Mouse (Mus musculus) kidney, adult 9 months (tissue): Measurements from ENCODE around the gene Orc1.

Experiments used
- DNase-seq: peaks from one replicate; pipeline ENCODE4 v3.0.0; 2022

Orc1 gene

DNA sequence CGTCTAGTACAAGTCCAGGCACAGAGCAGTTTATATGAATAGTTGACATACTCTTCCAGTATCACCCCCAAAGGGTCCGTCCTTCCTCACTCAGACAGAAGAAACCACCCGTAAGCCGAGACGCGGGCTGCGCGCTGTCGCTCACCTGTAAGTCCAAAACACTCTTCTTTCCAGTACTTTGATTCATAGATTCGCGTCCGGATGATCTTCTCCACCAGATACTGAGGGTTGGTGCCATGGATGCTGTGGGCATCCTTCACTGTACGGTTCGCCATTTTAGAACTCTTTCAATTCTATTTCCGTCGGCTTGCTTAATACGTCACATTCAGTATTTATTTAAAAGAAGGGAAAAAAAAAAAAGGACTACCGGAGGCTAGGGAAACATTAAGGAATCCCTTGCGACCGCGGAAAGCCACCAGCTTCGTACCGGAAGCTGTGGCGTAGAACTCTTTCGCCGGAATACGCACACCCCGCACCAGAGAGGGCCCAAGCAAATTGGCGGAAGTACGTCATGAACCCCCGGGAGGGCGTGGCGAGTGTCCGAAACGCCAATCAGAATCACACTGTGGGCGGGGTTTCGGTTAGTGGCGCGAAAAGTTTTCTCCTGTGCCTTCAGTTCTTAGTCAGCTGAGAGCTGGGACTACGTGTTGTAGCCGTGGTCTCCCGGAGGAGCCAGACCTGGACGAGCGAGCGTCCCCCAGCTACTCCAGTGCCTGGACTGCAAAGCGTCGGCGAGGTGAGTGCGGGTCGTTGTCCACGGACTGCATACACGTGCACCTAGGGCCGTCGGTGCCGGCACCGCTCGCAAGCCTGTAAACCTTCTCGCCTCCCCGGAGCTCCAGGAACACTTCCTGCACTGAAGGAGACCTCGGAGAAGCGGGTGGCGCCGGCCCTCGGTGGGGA, at the start of gene Orc1, which contains the start of gene Prpf38a:
TSS of gene Orc1 (plus strand) at position 584 of the 903 bp plus-strand sequence.
TSS of gene Prpf38a (minus strand) at position 497 of the 903 bp plus-strand sequence.
- peak; percentile 98 for DNase-seq

DNA sequence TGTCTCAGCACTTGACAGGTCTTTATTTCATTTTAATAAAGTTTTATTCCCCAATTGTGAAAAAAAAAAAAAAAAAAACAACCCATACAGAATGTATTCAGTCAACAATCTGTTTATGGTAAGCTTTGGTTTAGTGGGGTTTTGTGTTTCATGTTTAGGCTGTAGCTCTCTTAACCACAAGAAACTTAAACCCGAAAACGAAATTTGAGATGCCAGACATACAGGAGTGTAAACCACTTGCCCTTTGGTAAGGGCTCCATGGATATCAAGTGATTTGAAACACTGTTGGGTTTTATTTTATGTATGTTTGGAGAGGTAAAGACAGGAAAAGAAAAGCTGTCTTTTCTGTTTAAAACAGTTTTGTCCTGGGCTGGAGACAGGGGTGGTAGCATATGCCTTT, 39.5 kb upstream of the Orc1 start:
- no peak for DNase-seq

DNA sequence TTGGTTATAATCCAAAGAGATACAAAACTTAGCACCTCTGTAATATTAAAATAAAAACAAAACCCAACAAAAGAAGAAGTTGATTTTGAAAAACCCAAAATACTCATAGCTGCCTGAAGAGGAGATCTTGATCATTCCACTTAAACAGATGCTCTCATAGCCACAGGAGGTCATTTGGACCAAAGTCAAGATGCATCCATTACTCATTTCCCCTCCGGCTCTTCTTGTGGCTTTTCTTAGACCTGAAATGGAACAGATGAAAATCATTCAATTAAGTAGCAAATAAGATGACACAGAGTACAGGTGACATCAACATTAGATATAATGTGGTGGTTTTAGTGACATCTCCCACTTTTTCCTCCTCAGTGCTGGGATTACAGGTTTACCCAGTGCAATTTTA, 14.2 kb upstream of the Orc1 start:
- DNase-seq: no peak

DNA sequence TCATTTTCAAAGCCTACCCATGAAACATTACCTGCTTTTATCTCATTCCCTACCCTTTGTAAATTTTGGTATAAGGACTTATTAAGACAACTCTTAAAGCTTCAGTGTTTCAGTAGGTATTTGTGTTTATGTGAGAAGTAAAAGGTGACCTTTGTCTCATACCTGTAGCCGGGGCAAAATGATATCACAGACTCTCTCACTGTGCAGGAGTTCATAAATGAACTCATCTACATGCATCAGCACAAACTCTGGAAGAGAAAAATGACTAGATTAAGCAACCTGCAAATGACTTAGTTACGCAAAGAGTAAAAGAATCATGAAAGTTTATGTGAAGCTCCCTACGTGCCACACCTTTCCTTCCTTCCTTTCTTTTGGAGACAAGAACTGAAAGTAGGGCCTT, 6.6 kb upstream of the Orc1 start:
- DNase-seq: no peak

DNA sequence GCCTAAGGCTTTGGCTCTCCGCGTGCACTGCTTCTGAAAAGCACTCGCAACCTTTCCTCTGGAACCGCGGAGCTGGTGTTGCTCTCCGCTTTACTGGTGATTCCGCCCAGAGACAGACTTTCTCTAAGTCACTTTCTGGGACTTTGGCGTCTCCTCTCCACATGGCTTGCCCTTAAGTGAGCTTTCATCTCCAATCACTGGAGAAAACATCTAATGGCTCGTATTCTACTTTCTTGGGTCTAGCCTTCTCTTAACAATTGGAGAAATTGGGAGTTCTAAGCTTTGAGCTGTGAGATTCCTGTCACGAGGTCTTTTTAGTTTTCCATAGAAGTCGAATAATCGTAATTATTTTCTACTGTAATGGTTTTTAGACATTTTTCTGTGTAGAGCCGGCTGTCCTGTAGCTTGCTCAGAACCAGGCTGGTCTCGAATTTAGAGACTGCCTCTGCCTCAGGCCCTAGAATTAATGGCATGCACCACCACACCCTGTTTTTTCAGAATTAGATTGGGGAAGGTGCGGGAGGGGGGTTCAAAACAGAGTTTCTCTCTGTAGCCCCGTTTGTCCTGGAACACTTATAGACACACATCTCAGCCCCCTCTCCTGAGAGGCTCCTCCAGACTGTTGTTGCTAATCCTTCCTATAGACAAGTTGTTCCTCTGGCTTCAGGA, 654 bp downstream of the Orc1 start:
- peak; percentile 4 for DNase-seq

DNA sequence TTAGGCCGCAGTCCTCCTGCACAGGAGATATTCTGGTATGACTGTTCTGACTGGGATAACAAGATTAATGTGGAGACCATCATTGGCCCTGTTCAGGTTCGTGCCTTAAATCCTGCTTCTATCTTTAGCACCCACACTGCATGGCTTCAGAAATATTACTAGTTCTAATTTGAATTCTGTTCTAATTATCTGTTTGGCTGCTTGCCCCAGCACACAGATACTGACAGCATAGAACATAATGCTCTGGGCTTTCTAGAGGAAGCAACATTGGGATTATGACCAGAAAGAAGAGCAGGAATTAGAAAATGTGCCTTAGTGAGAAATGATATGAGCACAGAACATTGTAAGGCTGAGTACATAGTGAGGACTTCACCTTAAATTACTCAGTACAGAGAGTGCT, 14.2 kb downstream of the Orc1 start:
- DNase-seq: no peak

DNA sequence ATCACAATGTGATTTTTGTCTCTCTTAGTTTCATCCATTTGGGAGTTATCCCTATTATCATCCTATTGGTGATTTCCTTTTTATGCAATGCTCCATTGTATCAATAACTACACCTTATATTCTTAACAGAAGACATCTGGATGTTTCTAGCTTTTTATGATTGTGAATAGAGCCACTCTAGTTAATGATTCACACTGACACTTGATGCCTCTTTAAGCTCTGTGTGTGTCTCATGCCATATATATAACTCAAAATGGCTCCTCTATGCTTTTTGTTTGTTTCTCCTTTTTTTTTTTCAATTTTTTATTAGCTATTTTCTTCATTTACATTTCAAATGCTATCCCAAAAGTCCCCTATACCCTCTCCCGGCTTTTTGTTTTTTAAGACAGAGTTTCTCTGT, 16.6 kb downstream of the Orc1 start:
- no peak for DNase-seq

DNA sequence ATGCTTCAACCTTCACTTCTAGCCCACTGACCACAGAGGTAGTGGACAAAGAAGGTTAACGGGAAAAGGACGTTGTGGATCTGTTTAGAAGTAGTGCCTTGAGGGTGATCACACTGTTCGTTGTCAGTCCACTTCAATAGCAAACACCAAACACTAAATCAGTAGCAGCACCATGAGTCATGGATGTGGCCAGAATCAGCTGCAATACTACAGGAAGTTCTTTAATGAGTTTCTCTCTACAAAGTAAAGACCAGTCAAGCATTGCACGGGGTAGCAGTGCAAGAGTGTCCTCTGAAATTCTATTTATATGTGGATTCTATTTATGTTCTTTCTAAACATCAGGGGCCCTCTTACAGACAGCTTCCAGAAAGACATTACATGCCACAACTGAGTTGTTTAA, 19.1 kb downstream of the Orc1 start:
- DNase-seq: no peak

DNA sequence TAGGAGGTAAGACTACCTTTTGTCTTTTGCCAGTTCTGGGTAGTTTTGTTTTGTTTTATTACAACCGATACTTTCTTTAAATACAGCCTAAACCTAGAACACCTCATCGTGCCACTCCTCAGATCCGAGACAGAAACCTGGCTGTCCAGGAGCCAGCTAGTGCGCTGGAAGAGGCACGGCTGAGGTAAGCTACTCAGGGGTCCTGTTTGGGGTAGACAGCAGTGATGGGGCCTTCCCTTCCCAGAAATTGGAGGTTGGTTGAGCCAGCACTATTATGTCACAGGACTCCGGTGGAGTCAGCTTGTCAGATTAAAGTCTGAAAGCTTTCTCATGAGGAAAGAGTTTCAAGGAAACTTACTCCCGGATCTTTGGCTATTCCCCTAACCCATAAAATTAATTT, 22.6 kb downstream of the Orc1 start:
- no peak for DNase-seq

DNA sequence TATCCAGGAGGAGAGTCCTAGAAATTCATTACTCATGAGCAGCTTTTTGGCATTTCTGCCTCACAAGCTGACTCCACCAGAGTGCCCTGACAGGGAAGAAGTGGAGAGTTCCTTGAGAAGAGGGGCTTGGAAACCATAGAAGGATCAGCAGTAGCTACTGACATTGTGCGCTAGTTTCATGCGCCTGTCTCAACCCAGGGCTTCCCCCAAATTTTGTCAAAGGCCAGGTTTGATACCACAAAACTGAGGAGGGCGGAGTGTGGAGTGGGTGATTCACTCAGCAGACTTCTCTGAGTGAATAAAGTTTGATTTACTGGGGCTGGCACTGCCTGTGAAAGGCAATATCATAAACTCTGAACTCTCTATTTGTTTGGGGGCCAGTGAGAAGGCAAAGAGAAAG, 29.4 kb downstream of the Orc1 start:
- DNase-seq: no peak

DNA sequence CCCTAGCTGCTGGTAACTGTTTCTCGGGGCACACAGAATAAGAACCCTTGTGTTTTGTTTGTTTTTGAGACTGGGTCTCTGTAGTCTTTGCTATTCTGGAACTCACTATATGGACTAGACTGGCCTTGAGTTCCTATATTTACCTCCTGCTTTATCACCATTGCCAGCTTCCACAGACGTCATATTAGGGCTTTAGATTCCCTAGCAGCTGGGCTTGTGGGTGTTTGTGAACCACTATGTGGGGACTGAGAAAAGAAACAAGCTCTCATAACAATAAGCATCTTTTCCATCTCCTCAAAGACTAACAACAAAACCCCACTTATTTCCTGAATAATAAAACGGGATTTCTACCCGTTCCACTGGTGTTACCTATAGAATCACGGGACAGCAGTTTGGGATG, 31.7 kb downstream of the Orc1 start:
- DNase-seq: no peak

DNA sequence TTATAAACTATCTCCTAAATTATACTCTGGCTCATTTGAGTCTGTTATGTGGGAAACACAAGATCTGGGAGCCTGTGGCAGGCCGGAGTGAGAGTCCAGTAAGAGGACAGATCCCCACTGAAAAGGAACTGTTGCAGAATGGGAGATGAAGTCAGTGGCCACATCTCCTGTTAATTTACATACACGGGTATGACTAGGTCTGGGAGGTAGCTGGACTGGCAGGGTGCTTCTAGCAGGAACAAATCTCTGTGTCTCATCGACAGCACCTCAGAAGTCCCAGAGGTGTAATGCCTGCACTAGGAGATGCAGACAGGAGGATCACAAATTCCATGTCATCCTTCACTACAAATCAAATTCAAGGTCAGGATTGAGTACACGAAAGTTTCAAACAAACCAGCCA, 39.4 kb downstream of the Orc1 start:
- peak; percentile 14 for DNase-seq

DNA sequence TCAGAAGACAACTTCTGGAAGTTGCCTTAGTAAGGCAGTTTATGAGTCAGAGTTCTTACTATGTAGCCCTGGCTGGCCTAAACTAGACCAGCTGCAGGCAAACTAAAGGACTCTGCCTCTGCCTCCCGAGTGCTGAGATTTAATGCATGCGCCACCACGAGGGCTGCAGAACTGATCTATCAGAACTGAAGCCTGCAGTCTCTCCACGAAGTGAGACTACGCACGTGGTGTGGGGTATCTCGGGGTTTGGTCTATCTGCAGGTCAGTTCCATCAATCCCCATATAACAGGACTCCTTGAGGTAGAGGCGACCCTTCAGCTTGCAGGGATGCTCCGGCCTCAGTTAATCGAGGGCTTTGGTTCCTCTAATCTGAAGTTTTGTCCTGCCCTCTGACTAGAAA, 39.9 kb downstream of the Orc1 start:
- DNase-seq: no peak

DNA sequence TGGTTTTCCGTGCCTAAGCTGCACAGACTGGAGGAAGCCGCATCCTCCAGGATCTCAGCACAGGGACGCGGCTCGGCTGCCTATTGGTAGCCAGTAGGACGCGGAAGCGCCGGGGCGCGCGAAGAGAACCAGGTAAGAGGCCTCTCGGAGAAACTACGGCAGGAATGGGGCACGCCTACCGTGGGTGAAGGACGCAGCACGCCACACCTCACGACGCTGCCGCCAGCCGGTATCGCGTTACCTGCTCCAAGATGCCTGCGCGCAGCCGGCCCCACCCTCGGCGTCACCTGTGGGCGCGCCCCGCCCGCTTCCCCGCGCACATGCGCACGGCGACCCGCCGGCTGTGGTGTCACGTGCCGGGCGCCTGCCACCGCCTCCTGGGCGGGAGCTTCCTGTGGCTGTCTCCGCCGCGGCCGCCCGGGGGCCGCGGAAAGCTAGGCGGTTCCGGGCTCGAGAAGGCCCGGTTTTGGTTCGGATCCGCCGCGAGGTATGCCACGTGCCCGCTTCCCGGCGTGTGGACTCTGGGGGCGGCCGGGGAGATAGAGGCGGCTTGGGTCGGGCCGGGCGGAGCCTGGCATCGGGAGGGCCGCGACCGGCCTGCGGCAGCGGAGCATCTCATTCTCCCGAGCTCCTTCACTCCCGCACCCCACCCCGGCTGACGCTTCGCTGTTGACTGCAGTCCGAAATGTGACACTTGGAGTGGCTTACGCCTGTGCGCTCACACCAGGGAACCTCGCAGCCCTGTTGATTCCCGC, 40.5 kb downstream of the Orc1 start, which contains the start of gene Cc2d1b:
TSS of gene Cc2d1b (plus strand) at position 354 of the 755 bp plus-strand sequence.
- peak; percentile 95 for DNase-seq

DNA sequence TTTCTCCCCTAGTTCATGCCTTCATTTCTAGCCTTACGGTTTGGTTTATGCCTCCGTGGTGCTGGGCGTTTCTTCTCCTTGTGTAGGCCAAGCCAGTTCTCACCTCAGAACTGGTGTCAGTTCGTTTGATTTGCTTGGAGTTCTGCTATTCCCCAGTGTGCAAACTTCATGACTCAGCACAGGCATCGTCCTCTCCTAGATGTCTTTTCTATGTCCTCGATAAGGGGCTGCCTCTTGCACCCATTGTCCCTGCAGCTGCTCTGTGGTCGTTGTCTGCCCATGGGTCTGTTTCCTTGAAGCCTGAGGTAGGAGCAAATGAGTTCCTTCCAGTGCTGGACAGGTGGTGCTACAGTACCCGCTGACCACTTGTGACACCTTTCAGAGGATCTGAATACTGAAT, 41.3 kb downstream of the Orc1 start:
- DNase-seq: peak; percentile 11

DNA sequence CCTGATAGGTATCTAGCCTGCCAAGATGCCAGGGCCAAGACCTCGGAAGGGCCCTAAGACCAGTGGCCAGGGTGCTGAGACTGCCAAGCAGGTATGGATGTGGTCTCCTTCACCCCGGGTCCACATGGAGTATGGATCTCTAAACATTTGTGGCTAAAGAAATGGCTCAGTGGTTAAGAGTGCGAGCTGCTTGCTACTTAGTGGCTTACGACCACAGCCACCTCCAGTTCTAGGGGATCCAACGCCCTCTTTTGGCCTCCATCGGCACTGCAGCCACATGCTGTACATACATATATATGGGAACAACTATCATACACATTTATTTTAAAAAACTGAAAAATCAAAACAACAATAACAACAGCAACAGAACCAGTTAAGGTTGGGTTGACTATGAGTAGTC, 42.3 kb downstream of the Orc1 start:
- peak; percentile 22 for DNase-seq

DNA sequence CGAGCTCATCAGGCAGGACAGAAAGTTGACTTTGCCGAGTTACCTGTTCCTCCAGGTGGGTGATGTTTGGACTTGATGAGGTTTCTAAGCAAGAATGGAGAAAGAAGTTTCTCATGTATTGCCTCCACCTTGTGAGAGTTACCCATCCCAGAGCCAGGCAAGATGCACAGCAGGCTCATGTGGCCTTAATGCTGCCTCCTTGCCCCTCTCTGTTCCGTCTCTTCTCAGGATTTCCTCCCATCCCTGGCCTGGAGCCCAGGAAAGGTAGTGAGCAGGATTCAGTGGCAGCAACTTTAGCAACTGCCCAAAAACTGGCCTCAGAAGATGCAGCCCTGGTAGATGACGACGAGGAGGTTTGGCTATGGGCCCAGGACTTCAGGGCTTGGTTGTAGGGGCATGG, 47.8 kb downstream of the Orc1 start:
- no peak for DNase-seq

DNA sequence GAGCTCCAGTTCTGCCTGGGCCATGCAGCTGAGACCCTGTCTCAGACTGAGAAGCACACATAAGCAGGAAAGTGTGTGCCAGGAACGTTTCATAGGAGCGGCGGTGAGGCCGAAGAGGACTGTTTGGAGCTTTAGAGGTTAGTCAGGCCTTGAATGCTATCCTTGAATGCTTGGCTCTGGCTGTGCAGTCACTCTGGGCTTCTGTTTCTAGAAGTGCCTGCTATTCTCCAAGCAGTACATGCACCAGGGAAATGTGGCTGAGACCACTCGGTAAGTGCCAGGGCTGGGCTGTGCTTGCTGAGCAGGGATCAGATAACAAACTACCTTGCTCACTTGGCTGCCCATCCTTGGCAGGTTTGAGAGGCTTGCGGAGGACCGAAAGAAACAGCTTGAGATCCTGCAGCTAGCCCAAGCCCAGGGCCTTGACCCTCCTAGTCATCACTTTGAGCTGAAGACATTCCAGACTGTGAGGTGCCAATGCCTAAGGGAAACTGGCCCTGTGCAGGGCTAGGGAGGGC, 50.2 kb downstream of the Orc1 start:
- no peak for DNase-seq

DNA sequence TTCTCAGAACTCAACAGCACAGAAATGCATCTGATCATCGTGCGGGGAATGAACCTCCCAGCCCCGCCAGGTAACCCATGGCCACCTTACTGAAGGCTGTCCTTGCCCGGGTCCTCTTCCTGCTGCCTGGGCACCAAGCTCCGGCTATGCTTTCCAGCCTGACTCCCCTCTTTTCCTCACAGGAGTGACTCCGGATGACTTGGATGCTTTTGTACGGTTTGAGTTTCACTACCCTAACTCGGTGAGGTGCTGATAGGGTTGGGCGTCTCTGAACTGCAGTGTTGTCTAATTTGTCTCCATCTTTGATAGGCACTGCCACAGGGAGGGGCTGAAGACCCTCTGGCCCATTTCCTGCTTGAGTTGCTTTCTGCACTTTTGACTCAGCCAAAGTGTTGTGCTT, 50.9 kb downstream of the Orc1 start:
- no peak for DNase-seq

DNA sequence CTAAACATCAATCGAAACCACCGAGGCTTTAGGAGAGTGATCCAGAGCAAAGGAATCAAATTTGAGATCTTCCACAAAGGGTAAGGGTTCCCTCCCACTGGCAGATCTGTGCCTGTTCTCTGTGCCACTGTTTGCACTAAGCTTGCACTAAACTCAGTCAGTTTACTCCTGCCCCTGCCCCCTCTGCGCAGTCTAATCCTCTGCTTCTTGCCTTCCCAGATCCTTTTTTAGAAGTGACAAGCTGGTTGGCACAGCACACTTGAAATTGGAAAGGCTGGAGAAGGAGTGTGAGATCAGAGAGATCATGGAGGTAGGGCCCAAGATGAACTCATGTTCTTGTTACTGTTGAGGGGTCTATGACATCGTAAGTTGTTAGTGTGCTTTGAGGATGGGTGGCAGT, 52.4 kb downstream of the Orc1 start:
- no peak for DNase-seq

DNA sequence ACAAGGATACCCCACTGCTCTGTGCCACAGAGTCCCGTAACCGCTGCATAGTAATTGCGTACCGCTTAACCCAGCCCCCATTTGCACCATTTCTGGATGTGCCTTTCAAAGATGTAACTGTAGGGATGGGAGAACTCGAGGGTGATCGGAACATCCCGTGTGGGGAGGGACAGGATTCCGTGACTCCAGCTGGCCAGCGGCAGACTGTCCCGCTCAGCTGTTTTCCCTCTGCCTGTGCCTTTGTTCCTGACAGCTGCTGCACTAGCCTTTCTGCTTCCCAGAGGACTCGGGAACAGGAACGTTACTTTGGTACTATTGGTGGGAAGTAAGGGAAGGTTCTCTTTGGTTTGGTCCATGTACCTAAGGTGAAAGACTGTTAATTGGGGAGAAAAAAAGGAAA, 54.5 kb downstream of the Orc1 start:
- DNase-seq: no peak

DNA sequence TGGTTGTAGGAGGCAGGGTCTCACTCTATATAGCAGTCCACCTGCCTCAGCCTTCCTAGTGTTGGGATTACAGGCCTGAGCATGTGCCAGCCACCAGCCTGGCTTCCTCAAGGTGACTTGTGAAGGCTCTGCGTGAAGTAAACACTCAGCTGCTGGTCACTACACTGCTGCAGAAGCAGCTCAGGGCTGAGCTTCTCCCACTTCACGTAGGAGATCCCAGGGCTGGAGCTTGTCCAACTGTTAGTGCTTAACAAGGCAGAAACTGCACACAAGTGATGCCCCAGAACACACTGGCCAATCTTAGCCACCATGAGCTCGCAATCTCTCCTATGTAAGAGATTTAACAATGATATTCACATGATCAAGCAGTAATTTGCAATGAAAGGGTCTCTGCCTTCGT, 55.5 kb downstream of the Orc1 start:
- DNase-seq: no peak

DNA sequence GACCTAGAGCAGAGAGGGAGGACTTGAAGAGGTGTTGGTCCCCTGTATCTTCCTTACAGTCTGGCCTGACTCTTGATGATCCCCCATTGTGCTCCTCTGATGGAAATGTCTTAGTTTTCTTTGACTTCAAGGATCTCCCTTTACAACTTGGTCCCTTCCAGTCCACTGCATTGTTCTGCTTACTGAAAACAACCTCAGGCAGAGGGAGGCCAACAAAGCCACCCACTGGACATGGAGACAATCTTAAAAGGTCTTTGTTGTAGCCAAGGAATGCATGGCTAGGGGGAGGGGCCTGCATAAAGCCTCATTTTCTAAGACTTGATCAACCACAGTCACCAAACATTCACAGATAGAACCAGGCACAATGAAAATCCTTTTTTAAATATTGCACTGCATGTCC, 55.9 kb downstream of the Orc1 start:
- no peak for DNase-seq
